Mouse (Mus musculus) liver, embryonic 13.5 days (tissue): ENCODE measurements around the gene Tldc1. TPM values are rescaled to one million over a fixed set of nuclear protein-coding genes. Genes with fewer than 3 reads are reported as not detected.

Experiments
- ATAC-seq: fragments of 200-750 bp; cut with Nextera tagmentation; 2 replicates; pipeline ENCODE4 v1.8.0; 2017; ENCODE audit warnings: low read depth, mild to moderate bottlenecking, moderate number of reproducible peaks, moderate library complexity
- DNase-seq: peaks from one replicate; pipeline ENCODE4 v3.0.0; 2022
- H3K27ac ChIP-seq: fragments of 300-500 bp; sonication (generic); 2 replicates; pipeline ENCODE4 v1.5.1; 2015; ENCODE audit warnings: moderate library complexity, mild to moderate bottlenecking, inconsistent platforms
- H3K27me3 ChIP-seq: fragments of 300-500 bp; sonication (generic); 2 replicates; pipeline ENCODE4 v1.6.1; 2015; ENCODE audit warnings: mild to moderate bottlenecking, inconsistent platforms
- H3K36me3 ChIP-seq: fragments of 300-500 bp; sonication (generic); 2 replicates; pipeline ENCODE4 v1.6.1; 2015; ENCODE audit warnings: mild to moderate bottlenecking, inconsistent platforms
- H3K4me1 ChIP-seq: fragments of 300-500 bp; sonication (generic); replicated peaks from 2 replicates; pipeline ENCODE4 v1.6.1; 2015; ENCODE audit warnings: inconsistent platforms
- H3K4me2 ChIP-seq: fragments of 300-500 bp; sonication (generic); 2 replicates; pipeline ENCODE4 v1.6.1; 2015; ENCODE audit warnings: inconsistent platforms, mild to moderate bottlenecking, moderate library complexity
- H3K4me3 ChIP-seq: fragments of 300-500 bp; sonication (generic); replicated peaks from 2 replicates; pipeline ENCODE4 v1.5.1; 2015; ENCODE audit warnings: mild to moderate bottlenecking, inconsistent platforms
- H3K9ac ChIP-seq: fragments of 300-500 bp; sonication (generic); 2 replicates; pipeline ENCODE4 v1.6.1; 2015; ENCODE audit warnings: mild to moderate bottlenecking, inconsistent platforms
- H3K9me3 ChIP-seq: fragments of 300-500 bp; sonication (generic); replicated peaks from 2 replicates; pipeline ENCODE4 v1.6.1; 2016; ENCODE audit warnings: inconsistent platforms
- WGBS: fragments of 180-500 bp; shearing (Covaris S2); methylation state at CpG from one replicate; pipeline ENCODE4 v1.1.7; 2015; ENCODE audit not compliant: insufficient replicate concordance; 5-methylcytosine and 5-hydroxymethylcytosine counted together
- polyA plus RNA-seq: library from polyadenylated mRNA; unstranded; fragments of >200 nt; fragmentation: Nextera tagmentation; extraction: Ambion mirVana; gene quantifications from 2 replicates; pipeline ENCODE4 v1.2.1, GENCODE M21; 2015

The Tldc1 gene
- polyA plus RNA-seq, 1 experiment from 2014 or later: 4.3 TPM

DNA sequence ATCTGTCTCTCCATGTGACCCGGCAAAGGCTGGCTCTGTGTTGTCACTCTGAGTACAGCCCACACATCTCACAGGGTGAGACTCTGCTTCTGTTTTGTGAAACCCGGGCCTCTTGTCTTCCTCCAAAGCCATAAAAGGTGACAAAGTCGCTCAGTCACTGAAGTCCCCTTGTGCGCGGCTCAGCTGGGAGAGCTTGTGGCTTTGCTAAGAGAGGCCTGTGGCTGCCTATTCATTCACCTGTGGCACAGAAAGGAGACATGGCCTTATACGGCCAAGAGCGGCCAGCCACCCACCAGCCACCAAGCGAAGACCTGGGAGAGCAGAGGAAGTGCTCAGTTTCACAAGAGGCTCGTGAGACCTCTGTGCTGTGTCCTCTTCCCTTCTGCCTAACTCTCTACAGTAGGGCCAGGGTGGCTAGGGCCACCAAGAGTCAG lies 5.9 kb upstream of the Tldc1 start:
- H3K4me3 ChIP-seq: no peak overlapping the region
- WGBS: 34% methylated on average over 9 of the region's 9 CpGs
- H3K9ac ChIP-seq: no peak overlapping the region
- no peak overlapping the region for H3K27ac ChIP-seq
- H3K27me3 ChIP-seq: no peaks in the 10 kb centered on the region
- H3K4me1 ChIP-seq: peaks cover 25% of the 10 kb centered on the region
- DNase-seq (no peak), ATAC-seq (no peak)
- H3K9me3 ChIP-seq: no peaks in the 10 kb centered on the region
- no peaks in the 10 kb centered on the region for H3K36me3 ChIP-seq
- H3K4me2 ChIP-seq: no peak overlapping the region

DNA sequence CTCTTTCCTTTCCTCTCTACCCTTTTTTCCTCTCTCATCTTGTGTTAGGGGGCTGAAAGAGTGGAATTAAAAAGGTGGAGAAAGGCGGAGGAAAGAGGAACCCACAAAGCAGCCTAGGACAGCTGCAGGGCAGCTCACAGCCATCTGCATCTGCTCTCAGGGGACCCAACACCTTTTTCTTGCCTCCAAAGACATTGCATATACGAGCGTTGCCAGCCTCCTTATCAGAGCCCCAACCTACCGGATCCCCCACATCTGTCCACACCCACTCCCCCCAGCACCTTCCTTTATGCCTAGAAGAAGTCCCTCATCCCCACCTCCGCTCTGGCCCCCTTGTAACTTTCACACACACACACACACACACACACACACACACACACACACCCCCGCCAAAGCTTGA lies 5.4 kb upstream of the Tldc1 start:
- Histone ChIP-seq H3K27ac (no peak overlapping the region), H3K9ac (no peak overlapping the region)
- 37% methylated on average over 6 of the region's 6 CpGs for WGBS

DNA sequence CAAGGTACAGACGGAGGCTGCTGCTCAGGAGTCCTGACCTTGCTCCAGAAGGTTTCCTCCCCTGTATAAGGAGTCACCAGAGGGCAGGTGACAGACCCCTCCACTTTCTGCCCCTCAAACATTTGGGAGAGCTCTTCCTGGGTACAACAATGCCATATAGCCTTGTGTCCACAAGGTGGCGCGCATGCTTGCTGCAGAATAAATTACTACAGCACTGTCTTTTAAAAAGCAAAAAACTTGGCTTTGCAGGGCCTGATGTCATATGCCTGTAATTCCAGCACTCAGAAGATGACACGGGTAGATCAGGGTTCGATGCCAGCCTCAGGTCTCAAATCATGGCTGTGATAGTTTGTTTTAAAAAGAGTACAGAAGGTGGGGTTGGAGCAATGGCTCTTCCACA lies 4.5 kb upstream of the Tldc1 start:
- H3K9ac ChIP-seq: no peak overlapping the region
- peak; percentile 24 for DNase-seq
- 3% methylated on average over 5 of the region's 5 CpGs for WGBS

More for the DNA sequence above, 5.4 kb upstream of the Tldc1 start:
- H3K9me3 ChIP-seq: no peaks in the 10 kb centered on the region
- H3K4me2 ChIP-seq: no peak overlapping the region
- DNase-seq: no peak
- no peak overlapping the region for H3K4me3 ChIP-seq
- H3K4me1 ChIP-seq: peaks cover 31% of the 10 kb centered on the region
- H3K36me3 ChIP-seq: no peaks in the 10 kb centered on the region
- no peaks in the 10 kb centered on the region for H3K27me3 ChIP-seq
- no peak for ATAC-seq

DNA sequence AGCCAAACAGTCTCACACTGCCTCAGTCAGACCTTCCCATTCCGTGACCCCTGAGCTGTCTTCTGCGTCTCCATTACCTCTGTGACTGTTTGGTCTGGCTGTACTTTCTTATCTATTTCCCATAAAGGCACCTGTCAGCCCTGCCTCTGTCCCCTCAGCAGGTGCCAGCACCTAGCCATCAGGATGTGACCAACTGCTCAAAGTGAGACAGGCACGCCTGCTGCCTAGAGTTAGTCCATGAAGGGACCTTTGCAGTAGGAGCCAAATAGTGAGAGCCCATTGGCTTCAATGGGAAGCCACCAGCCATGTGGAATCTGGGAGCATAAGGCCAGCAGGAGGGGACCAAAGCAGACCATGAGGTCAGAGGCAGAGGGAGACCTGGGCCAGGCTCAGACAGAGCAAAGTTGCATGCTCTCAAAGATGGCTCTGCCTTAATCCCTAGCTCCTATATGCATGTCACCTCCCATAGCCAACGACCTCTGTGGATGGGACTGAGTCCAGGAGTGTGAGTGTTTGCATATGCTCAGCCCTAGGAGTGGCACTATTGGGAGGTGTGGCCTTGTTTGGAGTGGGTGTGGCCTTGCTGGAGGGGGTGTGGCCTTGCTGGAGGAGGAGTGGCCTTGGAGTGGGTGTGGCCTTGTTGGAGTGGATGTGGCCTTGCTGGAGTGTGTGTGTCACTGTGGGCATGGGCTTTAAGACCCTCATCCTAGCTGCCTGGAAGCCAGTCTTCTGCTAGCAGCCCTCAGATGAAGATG lies 3.0 kb upstream of the Tldc1 start:
- no peaks in the 10 kb centered on the region for H3K9me3 ChIP-seq
- 51% methylated on average over 4 of the region's 4 CpGs for WGBS
- DNase-seq (peak; percentile 54), ATAC-seq (peak; percentile 9; the same call in 1 of the 2 replicates)
- H3K4me1 ChIP-seq: peaks cover 34% of the 10 kb centered on the region
- H3K36me3 ChIP-seq: no peaks in the 10 kb centered on the region
- no peak overlapping the region for H3K4me2 ChIP-seq
- H3K27me3 ChIP-seq: no peaks in the 10 kb centered on the region
- no peak overlapping the region for H3K4me3 ChIP-seq
- no peak overlapping the region for H3K9ac ChIP-seq
- H3K27ac ChIP-seq: no peak overlapping the region

More for the DNA sequence above, 4.5 kb upstream of the Tldc1 start:
- H3K4me2 ChIP-seq: no peak overlapping the region
- no peak for ATAC-seq
- no peaks in the 10 kb centered on the region for H3K36me3 ChIP-seq
- H3K27me3 ChIP-seq: no peaks in the 10 kb centered on the region
- H3K9me3 ChIP-seq: no peaks in the 10 kb centered on the region
- peaks cover 32% of the 10 kb centered on the region for H3K4me1 ChIP-seq
- H3K27ac ChIP-seq: no peak overlapping the region
- H3K4me3 ChIP-seq: no peak overlapping the region

DNA sequence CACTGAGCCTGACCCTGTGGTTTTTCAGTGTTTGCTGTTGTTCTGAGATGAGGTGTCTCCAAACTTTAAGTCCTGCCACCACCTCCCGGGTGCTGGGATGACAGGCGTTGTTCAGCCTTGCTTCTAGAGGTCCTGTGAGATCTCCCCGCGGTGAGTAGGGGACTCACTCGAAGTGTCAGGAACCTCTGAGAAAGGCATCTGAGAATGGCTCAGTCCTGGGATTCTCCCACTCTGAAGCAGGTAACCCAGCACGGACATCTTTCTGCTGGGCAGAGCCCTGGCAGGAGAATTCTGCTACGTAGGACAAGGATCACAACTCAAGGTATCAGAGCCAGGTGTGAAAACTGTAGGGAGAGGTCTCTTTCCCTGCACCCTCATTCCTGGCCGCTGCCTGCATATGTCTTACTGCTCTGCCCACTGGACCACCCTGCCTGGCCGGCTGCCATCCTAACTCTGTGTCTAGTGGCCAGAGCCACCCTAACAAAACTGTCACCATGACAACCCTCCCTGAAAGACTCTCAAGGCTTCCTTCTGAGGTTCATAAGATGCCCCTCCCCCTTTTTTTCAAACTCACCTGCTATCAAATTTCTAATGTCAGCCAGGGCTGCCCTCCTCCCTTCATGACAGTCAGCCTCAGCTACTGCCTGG lies 2.3 kb upstream of the Tldc1 start:
- Histone ChIP-seq H3K27ac (no peak overlapping the region), H3K27me3 (no peaks in the 10 kb centered on the region), H3K4me2 (no peak overlapping the region), H3K9ac (no peak overlapping the region), H3K4me3 (no peak overlapping the region), H3K9me3 (no peaks in the 10 kb centered on the region), H3K36me3 (no peaks in the 10 kb centered on the region), H3K4me1 (peaks cover 34% of the 10 kb centered on the region)
- WGBS: 68% methylated on average over 9 of the region's 9 CpGs
- no peak for DNase-seq
- no peak for ATAC-seq

DNA sequence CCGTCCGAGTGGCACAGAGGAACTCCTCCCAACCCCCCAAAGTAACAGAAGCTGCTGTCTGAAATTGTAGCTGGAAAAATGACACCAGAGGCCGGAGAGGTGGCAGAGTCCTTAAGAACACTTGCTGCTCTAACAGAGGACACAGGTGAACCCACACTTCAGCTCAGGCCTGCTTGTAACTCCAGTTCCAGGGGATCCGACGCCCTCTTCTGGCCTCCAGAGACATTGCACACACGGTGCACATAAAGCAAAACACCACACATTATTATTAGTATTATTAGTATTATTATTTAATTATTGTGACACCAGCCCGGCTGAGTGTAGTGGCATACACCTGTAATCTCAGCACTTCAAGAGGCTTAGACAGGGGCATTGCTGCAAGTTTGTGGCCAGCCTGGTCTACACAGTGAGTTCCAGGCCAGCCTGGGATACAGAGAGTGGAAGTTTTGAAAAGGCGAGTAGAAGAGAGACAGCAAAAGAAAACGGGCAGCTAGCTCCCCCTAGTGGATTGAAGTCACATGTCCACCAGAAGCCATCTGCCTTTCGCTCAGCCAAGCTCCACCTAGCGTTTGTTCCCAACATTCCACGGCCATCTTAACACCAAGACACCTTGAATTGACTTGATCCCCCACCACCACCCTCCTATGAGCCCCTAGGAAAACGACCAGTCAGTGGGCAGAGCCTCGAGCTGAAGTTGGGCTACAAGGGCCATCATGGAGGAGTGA lies 959 bp upstream of the Tldc1 start:
- no peaks in the 10 kb centered on the region for H3K9me3 ChIP-seq
- ATAC-seq: no peak
- H3K4me1 ChIP-seq: peaks cover 30% of the 10 kb centered on the region
- no peaks in the 10 kb centered on the region for H3K36me3 ChIP-seq
- H3K27ac ChIP-seq: peak overlapping the region; percentile 24; the same call in 1 of the 2 replicates
- no peak overlapping the region for H3K9ac ChIP-seq
- peak; percentile 69 for DNase-seq
- H3K4me3 ChIP-seq: peak overlapping the region; percentile 68; the same call in 1 of the 2 replicates
- 22% methylated on average over 14 of the region's 14 CpGs for WGBS
- no peaks in the 10 kb centered on the region for H3K27me3 ChIP-seq
- peak overlapping the region; percentile 81 for H3K4me2 ChIP-seq

DNA sequence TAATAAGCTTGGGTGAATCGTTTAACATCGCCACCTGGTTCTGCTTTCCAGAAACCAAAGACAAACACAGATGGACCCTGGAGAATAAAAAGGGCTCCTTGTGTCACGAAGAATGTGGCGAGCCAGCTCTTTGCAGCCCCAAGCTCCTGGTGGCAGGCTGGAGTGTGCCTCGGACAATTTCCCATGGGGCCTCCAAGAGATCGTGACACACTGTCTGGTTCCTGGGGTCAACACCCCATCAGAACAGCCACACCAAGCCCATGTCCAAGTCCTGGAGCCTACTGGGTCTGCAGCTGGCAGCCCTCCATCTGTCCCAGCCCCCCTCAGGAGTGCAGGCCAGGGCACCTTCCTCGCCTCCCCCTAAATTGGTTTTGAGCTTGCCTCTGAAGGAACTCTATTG lies 451 bp downstream of the Tldc1 start:
- Histone ChIP-seq H3K36me3 (no peaks in the 10 kb centered on the region), H3K4me3 (peak overlapping the region; percentile 68), H3K9me3 (no peaks in the 10 kb centered on the region), H3K27me3 (no peaks in the 10 kb centered on the region), H3K9ac (peak overlapping the region; percentile 76), H3K4me1 (peaks cover 21% of the 10 kb centered on the region), H3K4me2 (peak overlapping the region; percentile 81), H3K27ac (peak overlapping the region; percentile 15; the same call in 1 of the 2 replicates)
- DNase-seq (no peak), ATAC-seq (no peak)
- 33% methylated on average over 7 of the region's 7 CpGs for WGBS

DNA sequence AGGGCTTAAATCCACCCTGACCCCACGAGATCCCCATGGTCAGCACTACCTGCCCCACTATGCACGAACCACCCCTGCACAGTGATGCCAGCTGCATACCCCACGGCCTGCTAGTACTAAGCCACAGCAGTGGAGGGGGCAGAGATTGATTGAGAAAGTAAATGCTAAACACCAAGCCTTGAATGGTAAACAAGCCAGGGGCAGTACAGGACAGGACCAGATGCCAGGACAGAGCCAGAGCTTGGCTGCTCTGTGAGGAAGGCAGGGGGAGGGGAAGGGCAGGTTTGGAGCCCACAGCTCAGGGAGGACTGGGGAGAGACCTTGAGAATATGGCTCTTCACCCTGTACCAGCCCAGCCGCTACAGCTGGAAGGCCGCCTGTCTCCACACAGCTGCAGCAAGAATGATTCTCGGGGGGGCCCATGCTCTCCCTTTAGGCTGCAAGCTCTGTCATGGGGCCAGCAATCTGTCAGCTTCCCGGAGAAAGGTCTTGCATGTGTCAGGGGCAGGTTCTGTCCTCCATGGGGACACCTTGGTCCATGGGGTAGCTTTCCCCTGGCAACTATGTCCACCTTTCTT lies 1.5 kb downstream of the Tldc1 start:
- Histone ChIP-seq H3K9me3 (no peaks in the 10 kb centered on the region), H3K36me3 (0 out of 2 replicates have a peak, but pooled peaks cover 4% of the 10 kb centered on the region), H3K4me2 (peak overlapping the region; percentile 81; the same call in 1 of the 2 replicates), H3K27ac (no peak overlapping the region), H3K9ac (no peak overlapping the region), H3K27me3 (no peaks in the 10 kb centered on the region), H3K4me3 (no peak overlapping the region), H3K4me1 (peaks cover 21% of the 10 kb centered on the region)
- ATAC-seq (no peak), DNase-seq (no peak)
- 82% methylated on average over 7 of the region's 7 CpGs for WGBS

DNA sequence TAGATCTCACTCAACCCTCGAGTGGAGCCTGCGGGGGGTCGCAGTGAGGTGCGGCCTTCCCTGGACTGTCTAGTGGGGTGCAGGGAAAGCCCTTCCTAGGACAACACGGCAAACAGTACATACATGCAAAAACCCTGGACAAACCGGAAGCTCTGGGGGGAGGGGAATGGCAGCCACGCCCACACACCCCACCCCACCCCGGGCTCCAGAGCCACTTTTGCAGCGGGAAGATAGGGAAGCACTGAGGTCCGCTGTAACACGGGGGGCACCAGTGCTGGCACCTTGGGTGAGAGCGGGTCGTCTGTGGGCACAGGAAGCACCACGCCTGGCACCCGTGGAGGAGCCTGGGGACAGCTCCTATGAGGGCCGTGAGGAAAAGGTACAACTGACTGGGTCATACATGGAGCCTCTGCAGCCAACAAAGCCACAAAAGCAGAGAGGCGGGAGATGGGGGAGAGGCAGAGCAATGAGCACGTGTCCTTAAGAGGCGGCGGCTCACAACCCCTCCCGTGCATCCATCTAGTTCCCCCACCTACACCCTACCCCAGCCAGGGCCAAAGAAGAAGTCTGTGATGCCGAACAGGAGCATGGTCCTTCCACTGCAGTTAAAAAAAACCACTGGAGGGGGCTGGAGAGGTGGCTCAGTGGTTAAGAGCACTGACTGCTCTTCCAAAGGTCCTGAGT lies 12.3 kb downstream of the Tldc1 start:
- peak; percentile 69 for ATAC-seq

DNA sequence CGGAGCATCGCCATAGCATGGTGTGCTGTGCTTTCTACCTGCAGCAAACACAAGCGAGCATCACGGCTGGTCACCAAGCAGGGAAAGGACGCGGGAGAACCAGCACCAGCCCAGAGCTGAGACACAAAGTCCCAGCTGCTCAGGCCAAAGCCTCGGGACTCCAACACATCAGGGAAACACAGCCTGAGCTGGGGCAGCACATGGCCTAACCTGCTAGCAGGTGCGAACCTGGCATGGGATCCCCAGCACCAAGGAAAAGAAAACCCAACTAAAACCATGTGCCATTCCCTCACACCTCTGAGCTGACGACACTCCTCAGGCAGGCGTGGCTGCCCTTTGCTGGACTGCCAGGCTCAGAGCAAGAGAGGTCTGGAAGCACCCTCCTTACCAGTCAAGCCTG lies 12.9 kb downstream of the Tldc1 start:
- WGBS: 77% methylated on average over 10 of the region's 10 CpGs
- Histone ChIP-seq H3K36me3 (peaks cover 13% of the 10 kb centered on the region; the same call in 1 of the 2 replicates), H3K9me3 (no peaks in the 10 kb centered on the region), H3K4me3 (no peak overlapping the region), H3K4me2 (peak overlapping the region; percentile 52), H3K27ac (no peak overlapping the region), H3K9ac (no peak overlapping the region), H3K4me1 (peaks cover 34% of the 10 kb centered on the region), H3K27me3 (no peaks in the 10 kb centered on the region)
- DNase-seq (no peak), ATAC-seq (peak; percentile 13; the same call in 1 of the 2 replicates)

More for the DNA sequence above, 12.3 kb downstream of the Tldc1 start:
- Histone ChIP-seq H3K36me3 (peaks cover 13% of the 10 kb centered on the region; the same call in 1 of the 2 replicates), H3K9ac (no peak overlapping the region), H3K4me3 (no peak overlapping the region), H3K27me3 (no peaks in the 10 kb centered on the region), H3K4me1 (peaks cover 34% of the 10 kb centered on the region), H3K27ac (no peak overlapping the region), H3K9me3 (no peaks in the 10 kb centered on the region), H3K4me2 (peak overlapping the region; percentile 52)
- no peak for DNase-seq
- 43% methylated on average over 22 of the region's 22 CpGs for WGBS
